Mouse (Mus musculus) liver, postnatal 0 days (tissue): ENCODE results near the gene Edaradd. TPM values are rescaled to one million over a fixed set of nuclear protein-coding genes. Genes with fewer than 3 reads are reported as not detected.

ENCODE experiments used
- ATAC-seq: fragments of 200-750 bp; cut with Nextera tagmentation; 2 replicates; pipeline ENCODE4 v1.8.0; 2017; ENCODE audit warnings: mild to moderate bottlenecking, moderate library complexity
- DNase-seq: peaks from one replicate; pipeline ENCODE4 v3.0.0-alpha.2; 2016
- H3K27ac ChIP-seq: fragments of 300-500 bp; sonication (generic); 2 replicates; pipeline ENCODE4 v1.5.1; 2014; ENCODE audit warnings: antibody characterized with exemption, moderate library complexity, mild to moderate bottlenecking, low read depth
- H3K27me3 ChIP-seq: fragments of 300-500 bp; sonication (generic); 2 replicates; pipeline ENCODE4 v1.6.1; 2014; ENCODE audit warnings: low read length, control low read depth, mixed read lengths; ENCODE audit not compliant: insufficient read depth
- H3K36me3 ChIP-seq: fragments of 300-500 bp; sonication (generic); replicated peaks from 2 replicates; pipeline ENCODE4 v1.6.1; 2014; ENCODE audit warnings: mild to moderate bottlenecking, control low read depth, low read length, moderate library complexity, mixed read lengths; ENCODE audit not compliant: insufficient read depth
- H3K4me1 ChIP-seq: fragments of 300-500 bp; sonication (generic); 2 replicates; pipeline ENCODE4 v1.6.1; 2014; ENCODE audit warnings: antibody characterized with exemption, mild to moderate bottlenecking, control low read depth; ENCODE audit not compliant: insufficient read depth
- H3K4me2 ChIP-seq: fragments of 300-500 bp; sonication (generic); 2 replicates; pipeline ENCODE4 v1.6.1; 2014; ENCODE audit warnings: low read depth, mild to moderate bottlenecking, low read length, moderate library complexity, mixed read lengths
- H3K4me3 ChIP-seq: fragments of 300-500 bp; sonication (generic); 2 replicates; pipeline ENCODE4 v1.5.1; 2014; ENCODE audit warnings: low read depth, low read length
- H3K9ac ChIP-seq: fragments of 300-500 bp; sonication (generic); replicated peaks from 2 replicates; pipeline ENCODE4 v1.6.1; 2014; ENCODE audit warnings: mild to moderate bottlenecking, moderate library complexity
- H3K9me3 ChIP-seq: fragments of 300-500 bp; sonication (generic); 2 replicates; pipeline ENCODE4 v1.6.1; 2016; ENCODE audit warnings: mild to moderate bottlenecking, control low read depth, low read length, mixed read lengths
- CTCF ChIP-seq: sonication (generic); IDR thresholded peaks from 2 replicates; pipeline ENCODE4 v1.5.1; 2016; ENCODE audit warnings: antibody characterized with exemption, low read depth
- EP300 ChIP-seq: IDR thresholded peaks from 2 replicates; pipeline ENCODE4 v1.6.1; 2016; ENCODE audit warnings: antibody characterized with exemption, low read depth, mild to moderate bottlenecking
- WGBS: fragments of 180-500 bp; shearing (Covaris S2); extraction: QIAGEN DNeasy Blood & Tissue Kit; methylation state at CpG from one replicate; pipeline ENCODE4 v1.1.7; 2014; ENCODE audit not compliant: insufficient replicate concordance; 5-methylcytosine and 5-hydroxymethylcytosine counted together
- polyA plus RNA-seq: library from polyadenylated mRNA; unstranded; fragments of >200 nt; fragmentation: Nextera tagmentation; extraction: Ambion mirVana; gene quantifications from 2 replicates; pipeline ENCODE4 v1.2.1, GENCODE M21; 2015

The Edaradd gene
- polyA plus RNA-seq, 1 experiment from 2014 or later: 0.38 TPM

- no peaks in the 10 kb centered on the region for H3K36me3 ChIP-seq
- no peak overlapping the region for H3K4me2 ChIP-seq
- WGBS: 55% methylated on average over 11 of the region's 11 CpGs
- DNase-seq (no peak), ATAC-seq (peak; percentile 44)
- no peak overlapping the region for H3K9ac ChIP-seq
- TF ChIP-seq EP300 (no peak), CTCF (no peak)
- H3K27me3 ChIP-seq: no peaks in the 10 kb centered on the region
- H3K4me3 ChIP-seq: no peak overlapping the region
- H3K9me3 ChIP-seq: no peaks in the 10 kb centered on the region
- H3K27ac ChIP-seq: 0 out of 2 replicates have a peak overlapping the region, but pooled peaks have one; percentile 39
- peaks cover 3% of the 10 kb centered on the region; the same call in 1 of the 2 replicates for H3K4me1 ChIP-seq
Measured at GRCm38 (mm10) chr13:12503238-12503751, 16.9 kb downstream of the Edaradd start.

- WGBS: 21% methylated on average over 4 of the region's 4 CpGs
- no peak for TF ChIP-seq CTCF
- TF ChIP-seq EP300: peak; percentile 25; the same call in 1 of the 2 replicates
- Histone ChIP-seq H3K27me3 (no peaks in the 10 kb centered on the region), H3K36me3 (no peaks in the 10 kb centered on the region), H3K4me1 (peaks cover 3% of the 10 kb centered on the region; the same call in 1 of the 2 replicates), H3K9ac (no peak overlapping the region), H3K27ac (no peak overlapping the region), H3K4me3 (no peak overlapping the region), H3K9me3 (no peaks in the 10 kb centered on the region), H3K4me2 (no peak overlapping the region)
- ATAC-seq: peak; percentile 65
- no peak for DNase-seq
Measured at GRCm38 (mm10) chr13:12502665-12503237, 17.5 kb downstream of the Edaradd start.

- Histone ChIP-seq H3K4me1 (no peaks in the 10 kb centered on the region), H3K9me3 (no peaks in the 10 kb centered on the region), H3K27ac (no peak overlapping the region), H3K4me3 (no peak overlapping the region), H3K9ac (no peak overlapping the region), H3K4me2 (no peak overlapping the region), H3K27me3 (no peaks in the 10 kb centered on the region), H3K36me3 (no peaks in the 10 kb centered on the region)
- TF ChIP-seq EP300 (no peak), CTCF (no peak)
- DNase-seq (no peak), ATAC-seq (no peak)
- 80% methylated on average over 7 of the region's 7 CpGs for WGBS
Measured at GRCm38 (mm10) chr13:12499107-12499506, 21.1 kb downstream of the Edaradd start.

DNA sequence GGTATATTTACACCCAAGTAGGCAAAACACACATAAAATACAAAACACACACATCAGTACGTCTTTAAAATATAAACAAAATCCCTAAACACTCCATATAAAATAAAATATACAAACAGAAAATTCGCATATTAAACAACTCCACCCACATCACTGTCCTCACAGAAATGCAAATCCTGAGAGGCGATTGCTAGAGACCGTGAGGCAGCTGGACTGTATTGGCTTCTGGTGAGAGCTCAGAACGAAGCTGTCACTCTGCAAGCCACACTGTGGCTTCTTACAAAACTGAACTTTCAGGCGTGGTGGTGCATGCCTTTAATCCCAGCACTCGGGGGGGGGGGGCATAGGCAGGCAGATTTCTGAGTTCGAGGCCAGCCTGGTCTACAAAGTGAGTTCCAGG, 22.4 kb downstream of the Edaradd start:
- H3K9ac ChIP-seq: no peak overlapping the region
- no peaks in the 10 kb centered on the region for H3K4me1 ChIP-seq
- WGBS: 60% methylated on average over 8 of the region's 8 CpGs
- H3K4me3 ChIP-seq: no peak overlapping the region
- H3K36me3 ChIP-seq: no peaks in the 10 kb centered on the region
- no peak overlapping the region for H3K27ac ChIP-seq
- H3K27me3 ChIP-seq: no peaks in the 10 kb centered on the region
- no peak for TF ChIP-seq EP300
- no peak for TF ChIP-seq CTCF
- no peaks in the 10 kb centered on the region for H3K9me3 ChIP-seq
- DNase-seq (no peak), ATAC-seq (no peak)
- no peak overlapping the region for H3K4me2 ChIP-seq

DNA sequence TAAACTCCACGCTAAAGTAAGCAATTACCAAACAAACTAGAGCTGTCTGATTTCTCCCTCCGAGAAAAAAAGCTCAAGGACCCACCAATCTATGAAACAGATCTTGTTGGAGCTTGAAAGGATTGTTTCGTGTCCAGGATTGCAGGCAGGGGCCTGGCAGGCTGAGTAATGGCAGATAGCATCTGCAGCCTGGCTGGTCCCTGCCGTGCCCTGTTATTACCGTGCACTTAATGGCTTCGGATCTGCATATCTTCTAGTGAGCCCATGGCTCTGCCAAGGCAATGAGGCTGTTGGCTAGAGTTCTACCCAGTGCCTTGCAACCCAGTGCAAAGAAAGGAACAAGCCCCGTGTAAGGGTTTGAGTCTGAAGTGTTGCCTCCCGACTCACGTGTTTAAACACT, 25.5 kb downstream of the Edaradd start:
- Histone ChIP-seq H3K4me2 (no peak overlapping the region), H3K4me1 (no peaks in the 10 kb centered on the region), H3K9ac (no peak overlapping the region), H3K4me3 (no peak overlapping the region), H3K27ac (no peak overlapping the region), H3K36me3 (no peaks in the 10 kb centered on the region), H3K27me3 (no peaks in the 10 kb centered on the region), H3K9me3 (no peaks in the 10 kb centered on the region)
- DNase-seq (no peak), ATAC-seq (no peak)
- 85% methylated on average over 9 of the region's 9 CpGs for WGBS
- TF ChIP-seq CTCF: no peak
- TF ChIP-seq EP300: no peak

GRCm38 (mm10) chr13:12492515-12492914, 27.7 kb downstream of the Edaradd start:
- Histone ChIP-seq H3K36me3 (no peaks in the 10 kb centered on the region), H3K27ac (no peak overlapping the region), H3K27me3 (no peaks in the 10 kb centered on the region), H3K4me3 (no peak overlapping the region), H3K4me1 (no peaks in the 10 kb centered on the region), H3K4me2 (no peak overlapping the region), H3K9me3 (no peaks in the 10 kb centered on the region), H3K9ac (no peak overlapping the region)
- TF ChIP-seq CTCF: no peak
- TF ChIP-seq EP300: no peak
- ATAC-seq (no peak), DNase-seq (no peak)
- 69% methylated on average over 3 of the region's 3 CpGs for WGBS
